Mouse (Mus musculus) heart, adult 2 months (tissue): ENCODE results near the gene Ahdc1.

ENCODE experiments used
- CTCF ChIP-seq: fragments of 200-600 bp; IDR thresholded peaks from 2 replicates; pipeline ENCODE4 v1.8.1; 2022; ENCODE audit warnings: antibody characterized with exemption, mild to moderate bottlenecking, moderate library complexity
- EP300 ChIP-seq: fragments of 200-500 bp; IDR thresholded peaks from 2 replicates; pipeline ENCODE4 v1.6.1; 2011; ENCODE audit warnings: low read depth, low read length, control low read depth; ENCODE audit not compliant: insufficient read depth
- POLR2A ChIP-seq: fragments of 200-500 bp; IDR thresholded peaks from 2 replicates; pipeline ENCODE4 v1.6.1; 2011; ENCODE audit warnings: mild to moderate bottlenecking, low read depth, low read length, control low read depth; ENCODE audit not compliant: insufficient read depth

DNA sequence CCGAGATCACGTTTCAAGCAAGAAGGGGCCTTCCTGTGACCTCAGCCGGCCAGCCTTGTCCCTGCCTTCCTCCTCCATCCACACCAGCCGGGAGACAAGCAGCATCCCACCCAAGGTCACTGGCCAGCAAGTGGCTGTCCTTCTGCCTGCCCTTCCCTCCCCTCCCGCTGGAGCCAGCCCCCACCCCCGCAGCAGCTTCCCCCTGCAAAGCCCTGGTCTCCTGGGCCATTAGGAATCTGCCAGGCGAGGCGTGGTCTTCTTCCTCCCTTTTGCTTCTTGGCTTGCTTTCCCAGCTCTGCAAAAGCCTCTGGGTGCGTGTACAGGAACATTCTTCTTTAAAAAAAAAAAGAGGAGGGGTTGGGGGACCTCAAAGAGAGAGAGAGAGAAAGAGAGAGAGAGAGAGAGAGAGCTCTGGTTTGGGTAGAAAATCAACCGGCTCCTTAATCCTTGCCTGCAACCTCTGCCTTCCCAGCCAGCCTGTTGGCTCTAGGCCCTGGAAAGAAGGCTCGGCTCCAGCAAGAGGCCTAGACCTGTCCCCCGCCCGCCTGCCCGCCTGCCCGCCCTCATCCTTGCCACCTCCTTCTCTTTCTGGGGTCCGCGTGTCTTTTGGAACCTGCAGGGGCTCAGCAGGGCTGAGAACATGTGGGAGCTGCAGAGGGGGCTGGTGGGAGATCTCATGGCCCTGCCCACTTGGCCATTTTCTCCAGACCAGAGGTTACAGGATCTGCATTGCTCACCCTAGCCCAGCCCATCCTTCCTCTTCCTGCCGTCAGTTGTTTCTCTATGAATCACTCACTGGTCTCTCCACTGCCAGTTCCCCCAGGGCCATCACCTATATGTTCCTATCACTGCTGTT lies 106.7 kb downstream of the Ahdc1 start:
- 0 out of 2 replicates have a peak, but pooled peaks have one; percentile 17 for TF ChIP-seq CTCF
- peak; percentile 76; the same call in 1 of the 2 replicates for TF ChIP-seq EP300
- peak; percentile 64 for TF ChIP-seq POLR2A
